7 mouse cellular contexts compared by ENCODE assay signal in genomic region chr8:94601607-94602385, GRCm38 (mm10). TPM values are rescaled to one million over a fixed set of nuclear protein-coding genes. Genes with fewer than 3 reads are reported as not detected.
DNase-seq lines count a peak whose midpoint lies in the region; ATAC-seq lines count a peak whose summit lies in the region.

Rspry1 (plus strand) TSS chr8:94601937.
Fam192a (minus strand) TSS chr8:94601997.

- under 1% methylated on average over 52 of the region's 55 CpGs for WGBS in embryonic facial prominence, embryonic 11.5 days
- under 1% methylated on average over 55 of the region's 55 CpGs for WGBS in limb, embryonic 10.5 days
- under 1% methylated on average over 54 of the region's 55 CpGs for WGBS in midbrain, embryonic 13.5 days

- peak within 1 kb of the TSS; percentile 62 for H3K4me2 ChIP-seq in embryonic facial prominence, embryonic 11.5 days (ENCODE audit: low read depth, low read length)
- H3K4me2 ChIP-seq in midbrain, embryonic 13.5 days (replicated peaks) = peak within 1 kb of the TSS; percentile 99

- ATAC-seq in embryonic facial prominence, embryonic 11.5 days (replicated peaks; ENCODE audit: insufficient number of reproducible peaks, low FRiP score, low TSS enrichment, low read depth) = peak; percentile 99
- peak; percentile 92 for ATAC-seq in granulocyte monocyte progenitor cell, adult 5-6 weeks (replicated peaks; ENCODE audit: poor library complexity, severe bottlenecking)
- peak; percentile 99 for ATAC-seq in midbrain, embryonic 13.5 days

- DNase-seq in adrenal gland, postnatal 14 days = peak; percentile 100
- DNase-seq in embryonic facial prominence, embryonic 11.5 days (ENCODE audit: low spot score) = peak; percentile 100
- peak; percentile 100 for DNase-seq in kidney, adult 11 months
- peak; percentile 98 for DNase-seq in limb, embryonic 10.5 days (ENCODE audit: low spot score)
- DNase-seq in spleen, adult 12 weeks (ENCODE audit: low spot score) = peak; percentile 98

- no peaks in the 10 kb centered on the region for H3K36me3 ChIP-seq in embryonic facial prominence, embryonic 11.5 days (replicated peaks; ENCODE audit: control insufficient read depth, insufficient read depth, low read depth, low read length)
- no peaks in the 10 kb centered on the region for H3K36me3 ChIP-seq in limb, embryonic 10.5 days
- no peaks in the 10 kb centered on the region for H3K36me3 ChIP-seq in midbrain, embryonic 13.5 days

- H3K27ac ChIP-seq in embryonic facial prominence, embryonic 11.5 days (replicated peaks; ENCODE audit: low read depth, low read length) = peak within 1 kb of the TSS; percentile 70
- peak within 1 kb of the TSS; percentile 91 for H3K27ac ChIP-seq in limb, embryonic 10.5 days
- peak within 1 kb of the TSS; percentile 95 for H3K27ac ChIP-seq in midbrain, embryonic 13.5 days

- peak within 1 kb of the TSS; percentile 99 for H3K4me3 ChIP-seq in embryonic facial prominence, embryonic 11.5 days (ENCODE audit: low read depth, low read length)
- H3K4me3 ChIP-seq in limb, embryonic 10.5 days = peak within 1 kb of the TSS; percentile 80
- H3K4me3 ChIP-seq in midbrain, embryonic 13.5 days (replicated peaks) = peak within 1 kb of the TSS; percentile 95

- H3K27me3 ChIP-seq in embryonic facial prominence, embryonic 11.5 days (ENCODE audit: control insufficient read depth, insufficient read depth, low read length) = no peaks in the 10 kb centered on the region
- no peaks in the 10 kb centered on the region for H3K27me3 ChIP-seq in limb, embryonic 10.5 days (ENCODE audit: low read depth, poor library complexity, severe bottlenecking)
- no peaks in the 10 kb centered on the region for H3K27me3 ChIP-seq in midbrain, embryonic 13.5 days

- no peaks in the 10 kb centered on the region for H3K4me1 ChIP-seq in embryonic facial prominence, embryonic 11.5 days (ENCODE audit: control insufficient read depth, insufficient read depth, low read length)
- H3K4me1 ChIP-seq in limb, embryonic 10.5 days = peaks cover 20% of the 10 kb centered on the region
- H3K4me1 ChIP-seq in midbrain, embryonic 13.5 days (replicated peaks) = peaks cover 40% of the 10 kb centered on the region

- H3K9me3 ChIP-seq in embryonic facial prominence, embryonic 11.5 days (replicated peaks; ENCODE audit: control insufficient read depth, low read length) = no peaks in the 10 kb centered on the region
- no peaks in the 10 kb centered on the region for H3K9me3 ChIP-seq in limb, embryonic 10.5 days (replicated peaks)
- H3K9me3 ChIP-seq in midbrain, embryonic 13.5 days = no peaks in the 10 kb centered on the region

- H3K9ac ChIP-seq in embryonic facial prominence, embryonic 11.5 days (replicated peaks; ENCODE audit: low read length) = peak within 1 kb of the TSS; percentile 92
- H3K9ac ChIP-seq in midbrain, embryonic 13.5 days (replicated peaks) = peak within 1 kb of the TSS; percentile 93

RNA-seq across cellular contexts. Expression of gene Rspry1, which starts in this region (rescaled TPM):
- 20.5 and 21.7 TPM in 2 replicates for total RNA-seq in adrenal gland, postnatal 14 days (2021)
- 45.4 and 47.4 TPM in 2 replicates for polyA plus RNA-seq in embryonic facial prominence, embryonic 11.5 days (2014; fragmentation: Nextera tagmentation; extraction: Ambion mirVana)
- 27.4 and 28.0 TPM in 2 replicates for total RNA-seq in granulocyte monocyte progenitor cell, adult 5-6 weeks (2014; fragmentation: Nextera tagmentation)
- total RNA-seq in granulocyte monocyte progenitor cell, adult 5-6 weeks (2017) = 29.9 and 33.0 TPM in 2 replicates
- 42.1 and 49.2 TPM in 2 replicates for polyA plus RNA-seq in limb, embryonic 10.5 days (2016; fragmentation: Nextera tagmentation; extraction: Ambion mirVana)
- polyA plus RNA-seq in midbrain, embryonic 13.5 days (2015; fragmentation: Nextera tagmentation; extraction: Ambion mirVana) = 56.6 and 57.3 TPM in 2 replicates

RNA-seq across cellular contexts. Expression of gene Fam192a, which starts in this region (rescaled TPM):
- 42.3 and 45.9 TPM in 2 replicates for total RNA-seq in adrenal gland, postnatal 14 days (2021)
- 106 and 109 TPM in 2 replicates for polyA plus RNA-seq in embryonic facial prominence, embryonic 11.5 days (2014; fragmentation: Nextera tagmentation; extraction: Ambion mirVana)
- total RNA-seq in granulocyte monocyte progenitor cell, adult 5-6 weeks (2014; fragmentation: Nextera tagmentation) = 30.4 and 64.9 TPM in 2 replicates
- 84.6 and 99.4 TPM in 2 replicates for total RNA-seq in granulocyte monocyte progenitor cell, adult 5-6 weeks (2017)
- 81.0 and 89.0 TPM in 2 replicates for polyA plus RNA-seq in limb, embryonic 10.5 days (2016; fragmentation: Nextera tagmentation; extraction: Ambion mirVana)
- 96.4 and 106 TPM in 2 replicates for polyA plus RNA-seq in midbrain, embryonic 13.5 days (2015; fragmentation: Nextera tagmentation; extraction: Ambion mirVana)

Comparison
In these comparisons a context has a peak if more than half of its experiments do, and no peak if none do; other contexts are left out.
1. Peak in every context shown above with its lines: DNase-seq, ATAC-seq, H3K4me3 ChIP-seq and H3K27ac ChIP-seq.